Mouse (Mus musculus): Measurements from ENCODE around the gene Rpf1. TPM values are rescaled to one million over a fixed set of nuclear protein-coding genes. Genes with fewer than 3 reads are reported as not detected.
A peak's percentile ranks its signal among the peaks of the same experiment; 100 is the strongest.

Rpf1 gene
- polyA plus RNA-seq, 1 experiment from 2014 or later, result 53.3 TPM

GRCm38 (mm10) chr3:146543632-146544031 lies 22.4 kb upstream of the Rpf1 start:
- no peak overlapping the region for H3K4me3 ChIP-seq
- no peak for ATAC-seq (ENCODE audit: low read depth)
- WGBS, result 10% methylated on average over 1 of the region's 1 CpGs

GRCm38 (mm10) chr3:146540521-146541273 lies 19.5 kb upstream of the Rpf1 start:
- H3K9me3 ChIP-seq, result 0 out of 2 replicates have a peak, but pooled peaks cover 5% of the 10 kb centered on the region
- H3K4me2 ChIP-seq, result no peak overlapping the region
- no peaks in the 10 kb centered on the region for H3K4me1 ChIP-seq (replicated peaks)
- no peak overlapping the region for H3K4me3 ChIP-seq
- H3K36me3 ChIP-seq, result no peaks in the 10 kb centered on the region
- WGBS, result 87% methylated on average over 4 of the region's 4 CpGs
- no peaks in the 10 kb centered on the region for H3K27me3 ChIP-seq
- no peak overlapping the region for H3K9ac ChIP-seq
- H3K27ac ChIP-seq (replicated peaks), result no peak overlapping the region
- ATAC-seq (ENCODE audit: low read depth), result no peak

More at GRCm38 (mm10) chr3:146543632-146544031, 22.4 kb upstream of the Rpf1 start:
- no peak overlapping the region for H3K9ac ChIP-seq
- H3K27ac ChIP-seq (replicated peaks), result no peak overlapping the region
- H3K9me3 ChIP-seq, result 0 out of 2 replicates have a peak, but pooled peaks cover 5% of the 10 kb centered on the region
- H3K36me3 ChIP-seq, result no peaks in the 10 kb centered on the region
- no peaks in the 10 kb centered on the region for H3K27me3 ChIP-seq
- H3K4me2 ChIP-seq, result no peak overlapping the region
- H3K4me1 ChIP-seq (replicated peaks), result no peaks in the 10 kb centered on the region

- H3K4me2 ChIP-seq, result no peak overlapping the region
- ATAC-seq (ENCODE audit: low read depth), result no peak
- no peak overlapping the region for H3K9ac ChIP-seq
- H3K9me3 ChIP-seq, result no peaks in the 10 kb centered on the region
- no peaks in the 10 kb centered on the region for H3K27me3 ChIP-seq
- H3K4me1 ChIP-seq (replicated peaks), result no peaks in the 10 kb centered on the region
- no peak overlapping the region for H3K4me3 ChIP-seq
- 59% methylated on average over 6 of the region's 6 CpGs for WGBS
- no peak overlapping the region for H3K27ac ChIP-seq (replicated peaks)
- no peaks in the 10 kb centered on the region for H3K36me3 ChIP-seq
Measured at GRCm38 (mm10) chr3:146534986-146535385, 13.8 kb upstream of the Rpf1 start.

- H3K36me3 ChIP-seq, result no peaks in the 10 kb centered on the region
- H3K9me3 ChIP-seq, result no peaks in the 10 kb centered on the region
- no peak overlapping the region for H3K9ac ChIP-seq
- no peak overlapping the region for H3K4me2 ChIP-seq
- H3K27ac ChIP-seq (replicated peaks), result no peak overlapping the region
- no peak for ATAC-seq (ENCODE audit: low read depth)
- H3K4me3 ChIP-seq, result no peak overlapping the region
- 55% methylated on average over 2 of the region's 2 CpGs for WGBS
- H3K27me3 ChIP-seq, result no peaks in the 10 kb centered on the region
- H3K4me1 ChIP-seq (replicated peaks), result no peaks in the 10 kb centered on the region
Measured at GRCm38 (mm10) chr3:146528335-146528734, 7.1 kb upstream of the Rpf1 start.

- ATAC-seq (ENCODE audit: low read depth), result no peak
- Histone ChIP-seq H3K4me1 (replicated peaks) (peaks cover 8% of the 10 kb centered on the region), H3K27ac (replicated peaks) (peak overlapping the region; percentile 97), H3K4me3 (peak overlapping the region; percentile 67), H3K9ac (peak overlapping the region; percentile 84; the same call in 1 of the 2 replicates), H3K36me3 (peaks cover 21% of the 10 kb centered on the region), H3K9me3 (no peaks in the 10 kb centered on the region), H3K4me2 (peak overlapping the region; percentile 73), H3K27me3 (no peaks in the 10 kb centered on the region)
- WGBS, result 15% methylated on average over 8 of the region's 8 CpGs
Measured at GRCm38 (mm10) chr3:146521652-146522020, 407 bp upstream of the Rpf1 start.

- peak; percentile 24; the same call in 1 of the 2 replicates for ATAC-seq (ENCODE audit: low read depth)
- Histone ChIP-seq H3K4me1 (replicated peaks) (peaks cover 8% of the 10 kb centered on the region), H3K9me3 (no peaks in the 10 kb centered on the region), H3K9ac (peak overlapping the region; percentile 84), H3K27me3 (no peaks in the 10 kb centered on the region), H3K27ac (replicated peaks) (peak overlapping the region; percentile 97), H3K4me3 (peak overlapping the region; percentile 67), H3K36me3 (peaks cover 27% of the 10 kb centered on the region), H3K4me2 (peak overlapping the region; percentile 73)
- 43% methylated on average over 5 of the region's 5 CpGs for WGBS
Measured at GRCm38 (mm10) chr3:146520226-146520797, 917 bp downstream of the Rpf1 start.

GRCm38 (mm10) chr3:146506711-146507110 lies 14.5 kb downstream of the Rpf1 start:
- H3K9me3 ChIP-seq, result no peaks in the 10 kb centered on the region

GRCm38 (mm10) chr3:146501601-146502123 lies 19.6 kb downstream of the Rpf1 start:
- Histone ChIP-seq H3K36me3 (peaks cover 22% of the 10 kb centered on the region), H3K4me1 (replicated peaks) (peaks cover 31% of the 10 kb centered on the region), H3K27me3 (no peaks in the 10 kb centered on the region), H3K4me3 (peak overlapping the region; percentile 72), H3K27ac (replicated peaks) (no peak overlapping the region), H3K9me3 (no peaks in the 10 kb centered on the region), H3K9ac (peak overlapping the region; percentile 85), H3K4me2 (peak overlapping the region; percentile 59)
- 65% methylated on average over 5 of the region's 5 CpGs for WGBS
- ATAC-seq (ENCODE audit: low read depth), result no peak

More at GRCm38 (mm10) chr3:146506711-146507110, 14.5 kb downstream of the Rpf1 start:
- Histone ChIP-seq H3K27ac (replicated peaks) (no peak overlapping the region), H3K27me3 (no peaks in the 10 kb centered on the region), H3K9ac (no peak overlapping the region), H3K4me3 (no peak overlapping the region), H3K4me2 (no peak overlapping the region), H3K4me1 (replicated peaks) (peaks cover 18% of the 10 kb centered on the region), H3K36me3 (peaks cover 63% of the 10 kb centered on the region)
- ATAC-seq (ENCODE audit: low read depth), result no peak
- 95% methylated on average over 7 of the region's 7 CpGs for WGBS

GRCm38 (mm10) chr3:146500810-146501201 lies 20.4 kb downstream of the Rpf1 start:
- Histone ChIP-seq H3K9me3 (no peaks in the 10 kb centered on the region), H3K4me1 (replicated peaks) (peaks cover 31% of the 10 kb centered on the region), H3K27me3 (no peaks in the 10 kb centered on the region), H3K9ac (peak overlapping the region; percentile 85), H3K27ac (replicated peaks) (peak overlapping the region; percentile 84; the same call in 1 of the 2 replicates), H3K36me3 (peaks cover 15% of the 10 kb centered on the region), H3K4me3 (peak overlapping the region; percentile 72), H3K4me2 (peak overlapping the region; percentile 59)
- no peak for ATAC-seq (ENCODE audit: low read depth)
- 11% methylated on average over 5 of the region's 5 CpGs for WGBS

- ATAC-seq (ENCODE audit: low read depth), result peak; percentile 84
- H3K9me3 ChIP-seq, result no peaks in the 10 kb centered on the region
- H3K4me3 ChIP-seq, result peak overlapping the region; percentile 72
- under 1% methylated on average over 56 of the region's 57 CpGs for WGBS
- H3K27me3 ChIP-seq, result no peaks in the 10 kb centered on the region
- peaks cover 31% of the 10 kb centered on the region for H3K4me1 ChIP-seq (replicated peaks)
- H3K4me2 ChIP-seq, result peak overlapping the region; percentile 59
- H3K36me3 ChIP-seq, result peaks cover 10% of the 10 kb centered on the region
- peak overlapping the region; percentile 84 for H3K27ac ChIP-seq (replicated peaks)
- H3K9ac ChIP-seq, result peak overlapping the region; percentile 85
Measured at GRCm38 (mm10) chr3:146500003-146500809, 21.0 kb downstream of the Rpf1 start.

- peaks cover 31% of the 10 kb centered on the region for H3K4me1 ChIP-seq (replicated peaks)
- peak within 1 kb of the TSS; percentile 72 for H3K4me3 ChIP-seq
- no peaks in the 10 kb centered on the region for H3K9me3 ChIP-seq
- H3K27me3 ChIP-seq, result no peaks in the 10 kb centered on the region
- peak within 1 kb of the TSS; percentile 85 for H3K9ac ChIP-seq
- peak within 1 kb of the TSS; percentile 59 for H3K4me2 ChIP-seq
- peaks cover 8% of the 10 kb centered on the region for H3K36me3 ChIP-seq
- peak within 1 kb of the TSS; percentile 84 for H3K27ac ChIP-seq (replicated peaks)
- ATAC-seq (ENCODE audit: low read depth), result peak; percentile 91
- WGBS, result under 1% methylated on average over 54 of the region's 88 CpGs
Measured at GRCm38 (mm10) chr3:146499431-146500002, 21.7 kb downstream of the Rpf1 start, which contains the start of the genes Spata1 and Gng5. Gene Spata1 (minus strand): TSS chr3:146499753. Gene Gng5 (plus strand): TSS chr3:146499807.

Measured in neural tube, embryonic 13.5 days (tissue).